Mouse (Mus musculus) heart, embryonic 16.5 days (tissue): Measurements from ENCODE around the gene Adamtsl1. TPM values are rescaled to one million over a fixed set of nuclear protein-coding genes. Genes with fewer than 3 reads are reported as not detected.

ENCODE experiments used
- ATAC-seq: fragments of 200-750 bp; cut with Nextera tagmentation; replicated peaks from 2 replicates; pipeline ENCODE4 v1.8.0; 2017; ENCODE audit warnings: moderate number of reproducible peaks; ENCODE audit not compliant: insufficient read depth, low FRiP score; ENCODE audit errors: extremely low read depth
- H3K27ac ChIP-seq: fragments of 300-500 bp; sonication (generic); 2 replicates; pipeline ENCODE4 v1.5.1; 2014; ENCODE audit warnings: mild to moderate bottlenecking, low read length, control low read depth, moderate library complexity
- H3K27me3 ChIP-seq: fragments of 300-500 bp; sonication (generic); 2 replicates; pipeline ENCODE4 v1.6.1; 2014; ENCODE audit warnings: low read length, mixed read lengths; ENCODE audit not compliant: control insufficient read depth, insufficient read depth
- H3K36me3 ChIP-seq: fragments of 300-500 bp; sonication (generic); 2 replicates; pipeline ENCODE4 v1.6.1; 2014; ENCODE audit not compliant: control insufficient read depth, insufficient read depth
- H3K4me1 ChIP-seq: fragments of 300-500 bp; sonication (generic); 2 replicates; pipeline ENCODE4 v1.6.1; 2014; ENCODE audit warnings: low read length, mixed read lengths; ENCODE audit not compliant: control insufficient read depth, insufficient read depth
- H3K4me2 ChIP-seq: fragments of 300-500 bp; sonication (generic); 2 replicates; pipeline ENCODE4 v1.6.1; 2014; ENCODE audit warnings: low read depth, mild to moderate bottlenecking, control low read depth, low read length
- H3K4me3 ChIP-seq: fragments of 300-500 bp; sonication (generic); 2 replicates; pipeline ENCODE4 v1.5.1; 2014; ENCODE audit warnings: mild to moderate bottlenecking, control low read depth, low read length
- H3K9ac ChIP-seq: fragments of 300-500 bp; sonication (generic); 2 replicates; pipeline ENCODE4 v1.6.1; 2014; ENCODE audit warnings: low read length, control low read depth
- H3K9me3 ChIP-seq: fragments of 300-500 bp; sonication (generic); replicated peaks from 2 replicates; pipeline ENCODE4 v1.6.1; 2016; ENCODE audit warnings: low read length; ENCODE audit not compliant: control insufficient read depth
- WGBS: fragments of 180-500 bp; shearing (Covaris S2); extraction: QIAGEN DNeasy Blood & Tissue Kit; methylation state at CpG from one replicate; pipeline ENCODE4 v1.1.7; 2014; 5-methylcytosine and 5-hydroxymethylcytosine counted together
- polyA plus RNA-seq: library from polyadenylated mRNA; unstranded; fragments of >200 nt; fragmentation: Nextera tagmentation; extraction: Ambion mirVana; gene quantifications from 2 replicates; pipeline ENCODE4 v1.2.1, GENCODE M21; 2015

Adamtsl1 gene
- polyA plus RNA-seq, 1 experiment from 2014 or later = 7.9 TPM

DNA sequence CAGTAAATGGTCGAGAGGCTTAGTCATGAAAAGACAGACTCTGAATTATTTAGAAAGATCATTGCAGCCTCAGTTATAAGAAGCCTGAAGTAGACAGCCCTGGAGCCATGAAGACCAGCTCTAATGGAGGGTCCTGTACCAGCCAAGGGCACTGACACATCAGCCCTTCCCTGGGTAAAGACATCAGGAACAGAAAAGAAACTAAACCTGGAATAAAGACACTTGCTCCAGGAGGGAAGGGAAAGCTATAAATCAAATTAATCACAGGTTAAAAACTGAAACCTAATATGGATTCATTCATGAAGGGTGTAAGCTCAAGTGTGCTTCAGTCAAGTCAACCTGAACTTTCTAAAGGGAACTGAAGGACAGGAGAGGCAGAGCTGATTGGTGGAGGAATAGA is 645.4 kb downstream of the Adamtsl1 start:
- no peak overlapping the region for H3K27ac ChIP-seq

DNA sequence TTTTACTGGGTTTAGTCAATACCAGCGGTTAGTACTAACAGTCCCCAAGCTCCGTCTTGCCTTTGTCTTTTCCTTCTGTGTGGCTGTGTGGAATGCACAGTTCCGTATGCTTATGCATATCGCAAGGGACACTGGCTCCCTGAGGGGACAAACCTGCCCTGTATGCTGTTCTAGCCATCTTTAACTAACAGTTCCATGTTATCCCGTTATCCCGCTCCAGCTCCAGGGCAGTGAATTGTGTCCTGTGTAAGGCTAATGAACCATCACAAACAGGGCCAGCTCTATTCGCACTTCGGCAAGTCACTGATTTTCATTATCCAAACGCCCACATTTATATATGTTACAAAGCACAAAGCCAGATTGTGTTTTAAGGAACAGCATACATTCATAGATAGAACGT is 656.8 kb downstream of the Adamtsl1 start:
- H3K27me3 ChIP-seq = no peaks in the 10 kb centered on the region
- ATAC-seq = no peak
- WGBS = 91% methylated on average over 10 of the region's 10 CpGs
- H3K9me3 ChIP-seq = peaks cover 4% of the 10 kb centered on the region; the same call in 1 of the 2 replicates
- H3K9ac ChIP-seq = no peak overlapping the region
- no peaks in the 10 kb centered on the region for H3K36me3 ChIP-seq
- peaks cover 5% of the 10 kb centered on the region for H3K4me1 ChIP-seq
- no peak overlapping the region for H3K4me2 ChIP-seq
- no peak overlapping the region for H3K27ac ChIP-seq
- no peak overlapping the region for H3K4me3 ChIP-seq

More for the DNA sequence above, 645.4 kb downstream of the Adamtsl1 start:
- Histone ChIP-seq H3K4me3 (no peak overlapping the region), H3K9ac (no peak overlapping the region), H3K27me3 (no peaks in the 10 kb centered on the region), H3K9me3 (0 out of 2 replicates have a peak, but pooled peaks cover 2% of the 10 kb centered on the region), H3K4me2 (no peak overlapping the region), H3K36me3 (no peaks in the 10 kb centered on the region), H3K4me1 (no peaks in the 10 kb centered on the region)
- no peak for ATAC-seq
- 71% methylated on average over 1 of the region's 1 CpGs for WGBS

- ATAC-seq = no peak
- Histone ChIP-seq H3K27ac (no peak overlapping the region), H3K9me3 (peaks cover 4% of the 10 kb centered on the region; the same call in 1 of the 2 replicates), H3K4me3 (no peak overlapping the region), H3K27me3 (no peaks in the 10 kb centered on the region), H3K4me1 (peaks cover 5% of the 10 kb centered on the region), H3K9ac (no peak overlapping the region), H3K36me3 (no peaks in the 10 kb centered on the region), H3K4me2 (no peak overlapping the region)
- WGBS = 69% methylated on average over 5 of the region's 5 CpGs
Observed at GRCm38 (mm10) chr4:86171461-86171860, 657.5 kb downstream of the Adamtsl1 start.

- ATAC-seq = no peak
- peaks cover 5% of the 10 kb centered on the region for H3K4me1 ChIP-seq
- no peak overlapping the region for H3K4me2 ChIP-seq
- H3K4me3 ChIP-seq = no peak overlapping the region
- H3K9ac ChIP-seq = no peak overlapping the region
- H3K36me3 ChIP-seq = no peaks in the 10 kb centered on the region
- no peak overlapping the region for H3K27ac ChIP-seq
- WGBS = 86% methylated on average over 6 of the region's 6 CpGs
- no peaks in the 10 kb centered on the region for H3K27me3 ChIP-seq
- H3K9me3 ChIP-seq = no peaks in the 10 kb centered on the region
Observed at GRCm38 (mm10) chr4:86177471-86177870, 663.5 kb downstream of the Adamtsl1 start.

- no peaks in the 10 kb centered on the region for H3K36me3 ChIP-seq
- no peaks in the 10 kb centered on the region for H3K9me3 ChIP-seq
- no peak overlapping the region for H3K27ac ChIP-seq
- H3K4me1 ChIP-seq = peaks cover 5% of the 10 kb centered on the region
- 68% methylated on average over 14 of the region's 14 CpGs for WGBS
- H3K4me3 ChIP-seq = no peak overlapping the region
- H3K4me2 ChIP-seq = no peak overlapping the region
- no peak for ATAC-seq
- no peak overlapping the region for H3K9ac ChIP-seq
- no peaks in the 10 kb centered on the region for H3K27me3 ChIP-seq
Observed at GRCm38 (mm10) chr4:86178116-86178515, 664.1 kb downstream of the Adamtsl1 start.

- H3K27me3 ChIP-seq = no peaks in the 10 kb centered on the region
- no peak overlapping the region for H3K4me2 ChIP-seq
- ATAC-seq = no peak
- H3K9me3 ChIP-seq = no peaks in the 10 kb centered on the region
- H3K36me3 ChIP-seq = no peaks in the 10 kb centered on the region
- no peak overlapping the region for H3K27ac ChIP-seq
- 56% methylated on average over 1 of the region's 1 CpGs for WGBS
- no peak overlapping the region for H3K4me3 ChIP-seq
- peaks cover 5% of the 10 kb centered on the region; the same call in 1 of the 2 replicates for H3K4me1 ChIP-seq
- H3K9ac ChIP-seq = no peak overlapping the region
Observed at GRCm38 (mm10) chr4:86183701-86184173, 669.8 kb downstream of the Adamtsl1 start.

- ATAC-seq = no peak
- 70% methylated on average over 2 of the region's 2 CpGs for WGBS
- no peaks in the 10 kb centered on the region for H3K36me3 ChIP-seq
- no peaks in the 10 kb centered on the region for H3K9me3 ChIP-seq
- H3K4me3 ChIP-seq = no peak overlapping the region
- no peak overlapping the region for H3K9ac ChIP-seq
- no peaks in the 10 kb centered on the region for H3K4me1 ChIP-seq
- H3K27me3 ChIP-seq = no peaks in the 10 kb centered on the region
- H3K27ac ChIP-seq = no peak overlapping the region
- H3K4me2 ChIP-seq = no peak overlapping the region
Observed at GRCm38 (mm10) chr4:86189853-86190252, 675.9 kb downstream of the Adamtsl1 start.

DNA sequence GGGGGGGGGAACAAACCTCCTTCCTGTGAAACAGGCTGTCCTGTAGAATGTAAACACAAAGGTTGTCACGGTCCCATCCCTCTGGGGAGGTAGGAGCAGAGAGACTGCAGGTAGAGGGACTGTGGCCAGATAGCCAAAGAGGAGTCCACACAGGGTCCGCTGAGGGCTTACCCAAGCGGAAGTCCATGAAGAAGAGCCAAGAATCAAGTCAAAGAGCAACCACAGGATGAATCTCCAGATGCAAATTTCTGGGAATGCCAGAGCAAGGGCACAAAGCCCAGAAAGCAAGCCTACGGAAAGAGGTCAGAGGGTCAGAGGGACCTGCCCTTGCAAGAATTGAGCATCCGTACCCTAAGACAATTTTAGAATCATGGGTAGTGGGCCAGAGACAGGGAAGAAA is 677.2 kb downstream of the Adamtsl1 start:
- no peak overlapping the region for H3K4me2 ChIP-seq
- 79% methylated on average over 5 of the region's 5 CpGs for WGBS
- H3K4me1 ChIP-seq = no peaks in the 10 kb centered on the region
- no peak overlapping the region for H3K27ac ChIP-seq
- H3K36me3 ChIP-seq = no peaks in the 10 kb centered on the region; the same call in 1 of the 2 replicates
- no peak for ATAC-seq
- H3K27me3 ChIP-seq = no peaks in the 10 kb centered on the region
- H3K9me3 ChIP-seq = peaks cover 2% of the 10 kb centered on the region; the same call in 1 of the 2 replicates
- no peak overlapping the region for H3K4me3 ChIP-seq
- no peak overlapping the region for H3K9ac ChIP-seq

DNA sequence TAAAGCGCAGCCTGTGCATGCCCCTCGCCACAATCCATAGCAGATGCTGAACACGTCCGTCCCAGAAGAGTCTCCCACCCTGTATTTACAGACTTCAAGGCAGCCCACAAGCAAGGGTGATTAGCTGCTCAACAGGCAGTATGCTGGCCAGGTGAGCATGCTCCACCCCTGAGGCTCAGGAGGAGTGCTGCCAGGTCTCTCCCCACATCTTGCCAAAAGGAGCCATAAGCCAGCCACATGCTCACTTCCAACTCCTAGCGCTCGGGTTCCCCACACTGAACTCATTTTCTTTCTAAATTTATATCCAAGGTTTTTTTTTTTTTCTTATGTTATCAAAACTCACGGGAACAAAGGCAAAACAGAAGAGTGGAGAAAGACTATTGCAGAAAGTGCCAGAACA is 687.8 kb downstream of the Adamtsl1 start:
- WGBS = 80% methylated on average over 7 of the region's 7 CpGs
- peaks cover 2% of the 10 kb centered on the region; the same call in 1 of the 2 replicates for H3K4me1 ChIP-seq

More for the DNA sequence above, 687.8 kb downstream of the Adamtsl1 start:
- Histone ChIP-seq H3K27ac (no peak overlapping the region), H3K9me3 (no peaks in the 10 kb centered on the region), H3K4me2 (no peak overlapping the region), H3K36me3 (no peaks in the 10 kb centered on the region; the same call in 1 of the 2 replicates), H3K4me3 (no peak overlapping the region), H3K27me3 (no peaks in the 10 kb centered on the region), H3K9ac (no peak overlapping the region)
- no peak for ATAC-seq
